Mouse (Mus musculus): ENCODE results near the gene Bmp2. TPM values are rescaled to one million over a fixed set of nuclear protein-coding genes. Genes with fewer than 3 reads are reported as not detected.

Bmp2 gene
- polyA plus RNA-seq, 1 experiment = 2.1 TPM

- peak; percentile 2 for DNase-seq (ENCODE audit: low read depth)
- TF ChIP-seq POLR2A (IDR thresholded peaks at IDR 0.05; ENCODE audit: borderline replicate concordance, extremely low read depth, insufficient read depth, insufficient read length, poor library complexity, severe bottlenecking) = no peak
- TF ChIP-seq CTCF (IDR thresholded peaks at IDR 0.05; ENCODE audit: borderline replicate concordance, extremely low read depth, insufficient read depth, insufficient read length) = no peak
These were observed 39.8 kb downstream of the Bmp2 start for GRCm38 (mm10) chr2:133591562-133592255.

Measured in brain, embryonic 14.5 days (tissue).